In genomic region chrX:168935447-168935846, GRCm38 (mm10) we compare ENCODE assay signal across 8 mouse cellular contexts.
DNase-seq lines count a peak whose midpoint lies in the region; ATAC-seq lines count a peak whose summit lies in the region.

No protein-coding gene starts in this region.

- WGBS in heart, embryonic 11.5 days (ENCODE audit: insufficient replicate concordance), result 10% methylated on average over 3 of the region's 3 CpGs

- intact Hi-C loops in heart, postnatal 14 days (cut with DNase I), result loop anchor here (1.0 to 10.0 kb wide), 2 partner anchors 217 to 351 kb away; no protein-coding TSS in a partner anchor

- peak; percentile 5 to 32 for DNase-seq in heart, postnatal 14 days
- peak; percentile 12 for DNase-seq in ovary, postnatal 14 days (ENCODE audit: low spot score)
- no peak for DNase-seq in ovary, adult 18-20 months (ENCODE audit: low spot score)
- peak; percentile 57 for DNase-seq in embryo, embryonic 10.5 days (ENCODE audit: low spot score)
- peak; percentile 12 for DNase-seq in mesoderm, embryonic 11.5 days (ENCODE audit: low read depth, low spot score)
- no peak for DNase-seq in neural tube, embryonic 10.5 days (ENCODE audit: extremely low spot score, low spot score)
- no peak for DNase-seq in spleen, adult 18-20 months

- ATAC-seq in heart, embryonic 11.5 days (replicated peaks; ENCODE audit: insufficient number of reproducible peaks, low FRiP score, low TSS enrichment), result no peak

- no peak overlapping the region for H3K4me3 ChIP-seq in heart, embryonic 11.5 days (ENCODE audit: low read depth, low read length)

- H3K4me1 ChIP-seq in heart, embryonic 11.5 days (ENCODE audit: control insufficient read depth, insufficient read depth, low read length), result no peaks in the 10 kb centered on the region

- H3K27me3 ChIP-seq in heart, embryonic 11.5 days (ENCODE audit: control insufficient read depth, insufficient read depth, low read length), result no peaks in the 10 kb centered on the region

- H3K27ac ChIP-seq in heart, embryonic 11.5 days (ENCODE audit: low read depth, low read length), result no peak overlapping the region

- no peak overlapping the region for H3K9ac ChIP-seq in heart, embryonic 11.5 days (ENCODE audit: low read depth, low read length)

- H3K9me3 ChIP-seq in heart, embryonic 11.5 days (replicated peaks; ENCODE audit: control insufficient read depth, low read length), result no peaks in the 10 kb centered on the region

- H3K4me2 ChIP-seq in heart, embryonic 11.5 days, result no peak overlapping the region

- no peaks in the 10 kb centered on the region for H3K36me3 ChIP-seq in heart, embryonic 11.5 days (ENCODE audit: control insufficient read depth, insufficient read depth, low read length)

Comparison
In these comparisons a context has a peak if more than half of its experiments do, and no peak if none do; other contexts are left out.
1. DNase-seq: peak in heart, postnatal 14 days (2 of 2), ovary, postnatal 14 days (single experiment), embryo, embryonic 10.5 days (single experiment) and mesoderm, embryonic 11.5 days (single experiment); none in ovary, adult 18-20 months (single experiment), neural tube, embryonic 10.5 days (single experiment) and spleen, adult 18-20 months (0 of 2).